Mouse (Mus musculus) mesoderm, embryonic 11.5 days (tissue): ENCODE measurements at regions not wholly inside any gene's neighbourhood (a gene's known extent, or its start where the extent isn't known, plus 50 kb on each side); places are given as distances from the start of the nearest gene placed in this dataset.
A peak's percentile ranks its signal among the peaks of the same experiment; 100 is the strongest.

Experiments used
- DNase-seq: peaks from one replicate; pipeline ENCODE4 v3.0.0-alpha.2; 2012; ENCODE audit warnings: low read depth, low spot score

- no peak for DNase-seq
These were observed 53.3 kb upstream of the Prkcq start for GRCm38 (mm10) chr2:11118625-11119024.

- DNase-seq = peak; percentile 13
These were observed 52.6 kb upstream of the Prkcq start for GRCm38 (mm10) chr2:11119301-11119700.
